Mouse (Mus musculus): ENCODE measurements around the gene Plpp6. TPM values are rescaled to one million over a fixed set of nuclear protein-coding genes. Genes with fewer than 3 reads are reported as not detected.

Gene Plpp6
- total and polyA plus RNA-seq, 2 experiments from 2014 or later = 14.2 to 20.9 TPM

GRCm38 (mm10) chr19:29011355-29011990 is 47.7 kb downstream of the Plpp6 start:
- Histone ChIP-seq H3K4me1 (ENCODE audit: insufficient read depth, low read length) (no peaks in the 10 kb centered on the region), H3K9ac (replicated peaks; ENCODE audit: low read length) (no peak overlapping the region), H3K4me3 (ENCODE audit: low read length) (no peak overlapping the region), H3K27me3 (ENCODE audit: insufficient read depth, low read length) (no peaks in the 10 kb centered on the region), H3K36me3 (ENCODE audit: insufficient read depth, low read length) (peaks cover 43% of the 10 kb centered on the region), H3K27ac (no peak overlapping the region), H3K9me3 (ENCODE audit: low read length) (no peaks in the 10 kb centered on the region), H3K4me2 (ENCODE audit: low read depth, low read length) (no peak overlapping the region)
- ATAC-seq (no peak), DNase-seq (ENCODE audit: low spot score) (no peak)
- 82% methylated on average over 12 of the region's 12 CpGs for WGBS
- no peak for TF ChIP-seq CTCF (IDR thresholded peaks at IDR 0.05; ENCODE audit: low read depth)

- Histone ChIP-seq H3K4me3 (ENCODE audit: low read length) (no peak overlapping the region), H3K36me3 (ENCODE audit: insufficient read depth, low read length) (peaks cover 36% of the 10 kb centered on the region), H3K9me3 (ENCODE audit: low read length) (no peaks in the 10 kb centered on the region), H3K4me1 (ENCODE audit: insufficient read depth, low read length) (no peaks in the 10 kb centered on the region), H3K4me2 (ENCODE audit: low read depth, low read length) (no peak overlapping the region), H3K9ac (replicated peaks; ENCODE audit: low read length) (no peak overlapping the region), H3K27me3 (ENCODE audit: insufficient read depth, low read length) (no peaks in the 10 kb centered on the region), H3K27ac (no peak overlapping the region)
- DNase-seq (ENCODE audit: low spot score) = no peak
- ATAC-seq = no peak
- WGBS = 86% methylated on average over 5 of the region's 5 CpGs
- no peak for TF ChIP-seq CTCF (IDR thresholded peaks at IDR 0.05; ENCODE audit: low read depth)
These were observed 50.8 kb downstream of the Plpp6 start for GRCm38 (mm10) chr19:29014466-29015055.

GRCm38 (mm10) chr19:29015410-29016203 is 51.9 kb downstream of the Plpp6 start:
- DNase-seq (ENCODE audit: low spot score) (no peak), ATAC-seq (no peak)
- no peak overlapping the region for H3K27ac ChIP-seq
- no peaks in the 10 kb centered on the region for H3K27me3 ChIP-seq (ENCODE audit: insufficient read depth, low read length)
- H3K9ac ChIP-seq (replicated peaks; ENCODE audit: low read length) = no peak overlapping the region
- no peaks in the 10 kb centered on the region for H3K4me1 ChIP-seq (ENCODE audit: insufficient read depth, low read length)
- no peaks in the 10 kb centered on the region for H3K9me3 ChIP-seq (ENCODE audit: low read length)
- H3K4me2 ChIP-seq (ENCODE audit: low read depth, low read length) = no peak overlapping the region
- H3K4me3 ChIP-seq (ENCODE audit: low read length) = no peak overlapping the region
- TF ChIP-seq CTCF (IDR thresholded peaks at IDR 0.05; ENCODE audit: low read depth) = no peak
- 88% methylated on average over 8 of the region's 8 CpGs for WGBS
- H3K36me3 ChIP-seq (ENCODE audit: insufficient read depth, low read length) = peaks cover 46% of the 10 kb centered on the region

- peaks cover 47% of the 10 kb centered on the region for H3K36me3 ChIP-seq (ENCODE audit: insufficient read depth, low read length)
- no peaks in the 10 kb centered on the region for H3K27me3 ChIP-seq (ENCODE audit: insufficient read depth, low read length)
- TF ChIP-seq CTCF (IDR thresholded peaks at IDR 0.05; ENCODE audit: low read depth) = no peak
- H3K9me3 ChIP-seq (ENCODE audit: low read length) = no peaks in the 10 kb centered on the region
- no peak overlapping the region for H3K4me2 ChIP-seq (ENCODE audit: low read depth, low read length)
- no peaks in the 10 kb centered on the region for H3K4me1 ChIP-seq (ENCODE audit: insufficient read depth, low read length)
- 89% methylated on average over 5 of the region's 5 CpGs for WGBS
- H3K27ac ChIP-seq = no peak overlapping the region
- no peak overlapping the region for H3K9ac ChIP-seq (replicated peaks; ENCODE audit: low read length)
- no peak for DNase-seq (ENCODE audit: low spot score)
- no peak for ATAC-seq
- no peak overlapping the region for H3K4me3 ChIP-seq (ENCODE audit: low read length)
These were observed 52.5 kb downstream of the Plpp6 start for GRCm38 (mm10) chr19:29016204-29016765.

Other genes starting within 250 kb of the Plpp6 start
- gene Slc1a1, start 128.9 kb upstream of the Plpp6 start, total RNA-seq (2014; rRNA removed) = 67.3 and 75.1 TPM in 2 replicates
- 45.7 and 49.0 TPM in 2 replicates for gene Slc1a1, start 128.9 kb upstream of the Plpp6 start, polyA plus RNA-seq (2015; fragmentation: Nextera tagmentation; extraction: Ambion mirVana)
- gene 4430402I18Rik, start 3.8 kb downstream of the Plpp6 start, total RNA-seq (2014; rRNA removed) = 1.1 and 1.7 TPM in 2 replicates
- 2.4 and 3.0 TPM in 2 replicates for gene 4430402I18Rik, start 3.8 kb downstream of the Plpp6 start, polyA plus RNA-seq (2015; fragmentation: Nextera tagmentation; extraction: Ambion mirVana)
- 40.0 and 61.8 TPM in 2 replicates for gene Cdc37l1, start 26.4 kb downstream of the Plpp6 start, total RNA-seq (2014; rRNA removed)
- gene Cdc37l1, start 26.4 kb downstream of the Plpp6 start, polyA plus RNA-seq (2015; fragmentation: Nextera tagmentation; extraction: Ambion mirVana) = 34.6 and 36.2 TPM in 2 replicates
- 86.9 and 90.1 TPM in 2 replicates for gene Ak3, start 84.0 kb downstream of the Plpp6 start, total RNA-seq (2014; rRNA removed)
- 67.4 and 71.2 TPM in 2 replicates for gene Ak3, start 84.0 kb downstream of the Plpp6 start, polyA plus RNA-seq (2015; fragmentation: Nextera tagmentation; extraction: Ambion mirVana)
- 16.0 and 18.0 TPM in 2 replicates for gene Rcl1, start 137.4 kb downstream of the Plpp6 start, total RNA-seq (2014; rRNA removed)
- 33.0 and 33.3 TPM in 2 replicates for gene Rcl1, start 137.4 kb downstream of the Plpp6 start, polyA plus RNA-seq (2015; fragmentation: Nextera tagmentation; extraction: Ambion mirVana)

All from hindbrain, postnatal 0 days (tissue).